Mouse (Mus musculus) small intestine, adult 2 months (tissue): ENCODE data around the gene Chic2. TPM values are rescaled to one million over a fixed set of nuclear protein-coding genes. Genes with fewer than 3 reads are reported as not detected.

Experiments used
- H3K27ac ChIP-seq: fragments of 200-500 bp; 2 replicates; pipeline ENCODE4 v1.5.1; 2012; ENCODE audit warnings: low read depth, low read length, control low read depth, inconsistent platforms; ENCODE audit not compliant: insufficient read depth
- H3K27me3 ChIP-seq: fragments of 200-500 bp; 2 replicates; pipeline ENCODE4 v1.6.1; 2012; ENCODE audit warnings: mild to moderate bottlenecking, moderate library complexity, low read length, inconsistent platforms; ENCODE audit not compliant: control insufficient read depth, insufficient read depth
- H3K36me3 ChIP-seq: fragments of 200-500 bp; 2 replicates; pipeline ENCODE4 v1.6.1; 2012; ENCODE audit warnings: mild to moderate bottlenecking, low read length, control low read depth, inconsistent platforms; ENCODE audit not compliant: control insufficient read depth, insufficient read depth
- H3K4me1 ChIP-seq: fragments of 200-500 bp; 2 replicates; pipeline ENCODE4 v1.6.1; 2012; ENCODE audit warnings: low read length, inconsistent platforms, mixed read lengths; ENCODE audit not compliant: control insufficient read depth, insufficient read depth, insufficient read length
- H3K4me3 ChIP-seq: fragments of 200-500 bp; 2 replicates; pipeline ENCODE4 v1.5.1; 2012; ENCODE audit warnings: low read depth, mild to moderate bottlenecking, control low read depth, inconsistent platforms, low read length, moderate library complexity
- CTCF ChIP-seq: fragments of 200-500 bp; IDR thresholded peaks from 2 replicates; pipeline ENCODE4 v1.5.1; 2012; ENCODE audit warnings: low read depth, mild to moderate bottlenecking, control low read depth, inconsistent platforms, low read length, moderate library complexity, mixed read lengths; ENCODE audit not compliant: insufficient replicate concordance, insufficient read length; ENCODE audit errors: extremely low read depth
- POLR2A ChIP-seq: fragments of 200-500 bp; IDR thresholded peaks from 2 replicates; pipeline ENCODE4 v1.6.1; 2012; ENCODE audit warnings: low read depth, mild to moderate bottlenecking, control low read depth, inconsistent platforms, low read length, moderate library complexity
- WGBS: fragments of 180-500 bp; shearing (Covaris S2); methylation state at CpG from one replicate; pipeline ENCODE4 v1.1.7; 2018; 5-methylcytosine and 5-hydroxymethylcytosine counted together
- polyA plus RNA-seq: library from polyadenylated mRNA; depleted of rRNA; stranded (reverse); fragments of >200 nt; gene quantifications from 2 replicates; pipeline ENCODE4 v1.2.3, GENCODE M21; 2012; rRNA removed

Chic2 gene
- 0.80 and 1.8 TPM in 2 replicates for polyA plus RNA-seq

DNA sequence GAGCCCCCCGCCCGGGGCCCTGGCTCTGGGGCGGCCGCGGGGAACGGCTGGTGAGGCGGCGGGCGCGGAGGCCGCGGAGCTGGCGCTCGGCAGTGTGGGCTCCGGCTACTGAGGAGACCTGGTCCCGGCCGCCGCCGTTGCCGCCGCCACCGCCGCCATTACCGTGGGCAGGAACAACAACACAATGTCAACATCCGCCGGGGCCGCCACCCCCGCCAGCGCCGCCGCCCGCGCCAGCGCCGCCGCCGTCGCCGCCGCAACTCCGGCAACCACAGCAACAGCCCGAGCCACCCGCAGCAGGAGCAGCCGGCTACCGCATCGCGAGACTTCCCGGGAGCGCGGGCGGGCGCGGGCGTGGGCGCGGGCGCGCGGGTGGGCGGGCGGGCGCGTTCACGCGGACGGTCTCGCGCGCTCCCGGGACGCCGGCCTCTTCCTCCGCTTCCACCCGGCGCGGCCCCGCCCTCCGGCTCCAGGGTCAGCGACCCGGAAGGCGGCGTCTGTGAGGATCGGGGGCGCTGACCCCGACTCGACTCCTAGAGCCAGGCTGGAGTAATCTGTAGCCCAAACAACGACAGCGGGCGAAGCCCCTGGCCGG is at the start of gene Chic2:
Gene Chic2, minus strand, starts transcription at position 465 of the 595 bp plus-strand sequence.
- WGBS = under 1% methylated on average over 80 of the region's 90 CpGs
- no peaks in the 10 kb centered on the region for H3K36me3 ChIP-seq
- TF ChIP-seq CTCF (no peak), POLR2A (peak; percentile 37; the same call in 1 of the 2 replicates)

DNA sequence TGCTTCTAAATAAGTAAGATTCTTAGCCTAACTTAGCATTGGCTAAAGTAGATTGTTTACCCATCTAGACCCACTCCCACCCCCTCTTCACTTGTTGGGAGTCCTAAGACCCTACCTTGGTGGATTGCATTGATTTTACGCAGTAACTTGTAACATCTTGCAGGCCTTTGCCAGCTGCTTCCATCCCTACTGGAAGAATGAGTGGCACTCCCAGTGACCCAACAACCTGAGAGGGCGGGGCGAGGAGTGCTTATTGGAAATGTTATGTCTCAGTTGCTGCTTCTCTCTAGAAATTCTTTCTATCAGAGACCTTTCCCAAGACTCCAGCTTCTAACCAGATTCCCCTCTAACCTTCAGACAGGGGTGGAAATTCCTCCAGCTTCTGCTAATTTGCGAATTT is 41.3 kb upstream of the Chic2 start:
- Histone ChIP-seq H3K4me3 (no peak overlapping the region), H3K27ac (no peak overlapping the region), H3K27me3 (peaks cover 52% of the 10 kb centered on the region), H3K4me1 (no peaks in the 10 kb centered on the region), H3K36me3 (no peaks in the 10 kb centered on the region)
- 22% methylated on average over 4 of the region's 4 CpGs for WGBS
- TF ChIP-seq CTCF (no peak), POLR2A (no peak)

More for the DNA sequence above, at the start of gene Chic2:
- H3K4me1 ChIP-seq = peaks cover 10% of the 10 kb centered on the region
- peak within 1 kb of the TSS; percentile 69 for H3K4me3 ChIP-seq
- H3K27ac ChIP-seq = peak within 1 kb of the TSS; percentile 72
- no peaks in the 10 kb centered on the region for H3K27me3 ChIP-seq

DNA sequence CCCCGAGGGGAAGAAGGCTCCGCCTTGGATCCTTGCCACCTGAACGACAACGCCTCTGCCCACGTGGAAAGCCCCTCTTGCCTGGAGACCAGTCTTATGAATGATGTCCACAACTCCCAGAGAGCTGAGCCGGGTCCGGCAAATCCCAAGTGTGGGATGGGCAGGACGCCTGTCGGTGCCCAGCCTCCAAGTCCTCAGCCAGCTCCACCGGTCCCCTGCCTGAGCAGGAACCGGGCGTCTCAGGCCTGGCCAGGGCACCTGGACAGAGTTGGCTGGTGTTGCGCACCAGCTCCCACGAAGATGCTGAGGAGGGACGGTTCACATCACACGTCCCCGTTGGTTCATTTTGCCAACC is 40.9 kb upstream of the Chic2 start:
- H3K27me3 ChIP-seq = peaks cover 52% of the 10 kb centered on the region
- 6% methylated on average over 17 of the region's 17 CpGs for WGBS
- H3K27ac ChIP-seq = no peak overlapping the region
- no peak for TF ChIP-seq POLR2A
- TF ChIP-seq CTCF = no peak
- no peaks in the 10 kb centered on the region for H3K4me1 ChIP-seq
- no peak overlapping the region for H3K4me3 ChIP-seq
- no peaks in the 10 kb centered on the region for H3K36me3 ChIP-seq

DNA sequence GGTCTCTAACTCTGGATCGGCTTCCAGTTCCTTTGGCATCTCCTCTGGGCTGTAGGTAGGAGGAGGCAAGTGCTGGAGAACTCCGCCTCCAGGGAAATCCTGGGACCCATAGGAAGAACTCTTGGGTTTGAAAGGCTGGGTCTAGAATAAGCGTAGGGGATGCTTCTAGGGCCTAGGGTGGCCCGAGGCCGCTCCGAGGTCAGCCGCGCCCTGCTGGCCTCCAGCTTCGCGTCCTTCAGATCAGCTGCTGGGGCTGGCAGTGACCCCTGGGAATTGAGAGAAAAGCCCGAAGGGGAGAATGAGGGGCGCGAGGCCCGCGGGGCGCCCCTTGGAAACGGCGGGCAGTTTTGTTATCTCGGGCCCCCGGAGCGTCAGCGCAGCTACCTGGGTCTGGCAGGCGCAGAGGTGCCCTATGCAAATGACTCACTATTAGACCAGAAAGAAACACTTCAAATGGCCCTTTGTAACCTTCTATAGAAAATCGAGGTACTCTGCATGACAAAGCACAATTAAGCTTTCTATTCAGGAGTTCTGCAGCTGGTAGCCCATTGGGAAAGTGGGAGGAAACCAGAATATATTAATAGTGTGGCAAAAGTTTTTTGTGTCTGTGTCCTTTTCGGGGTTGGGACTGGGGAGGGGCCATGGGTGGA is 40.4 kb upstream of the Chic2 start:
- TF ChIP-seq CTCF (no peak), POLR2A (no peak)
- Histone ChIP-seq H3K4me1 (no peaks in the 10 kb centered on the region), H3K36me3 (no peaks in the 10 kb centered on the region), H3K27ac (no peak overlapping the region), H3K4me3 (no peak overlapping the region), H3K27me3 (peaks cover 57% of the 10 kb centered on the region)
- WGBS = 3% methylated on average over 25 of the region's 25 CpGs

DNA sequence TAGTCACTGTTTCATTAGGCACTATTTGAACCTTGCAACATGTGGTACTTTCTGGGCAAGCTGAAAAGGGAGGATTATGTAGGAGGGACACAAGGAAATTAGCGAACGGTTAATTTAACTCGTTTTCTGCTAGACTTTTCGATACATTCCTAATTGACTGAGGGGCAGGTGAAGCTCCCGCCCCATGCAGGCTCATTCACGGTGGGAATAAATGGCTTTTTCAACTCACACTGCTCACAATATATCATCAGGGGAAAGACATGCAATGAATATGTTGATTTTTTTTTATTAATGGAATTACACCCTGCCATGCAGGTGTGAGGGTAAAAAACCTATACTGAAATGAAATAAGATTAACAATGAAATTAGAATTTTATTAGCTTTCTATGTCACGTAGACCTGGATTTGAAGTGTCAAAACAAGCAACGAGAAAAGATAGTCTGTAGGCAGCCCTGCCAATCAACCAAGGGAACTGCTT is 39.9 kb upstream of the Chic2 start:
- no peak for TF ChIP-seq CTCF
- H3K4me3 ChIP-seq = no peak overlapping the region
- 6% methylated on average over 8 of the region's 8 CpGs for WGBS
- H3K27ac ChIP-seq = no peak overlapping the region
- no peaks in the 10 kb centered on the region for H3K4me1 ChIP-seq
- peaks cover 61% of the 10 kb centered on the region for H3K27me3 ChIP-seq
- no peaks in the 10 kb centered on the region for H3K36me3 ChIP-seq

DNA sequence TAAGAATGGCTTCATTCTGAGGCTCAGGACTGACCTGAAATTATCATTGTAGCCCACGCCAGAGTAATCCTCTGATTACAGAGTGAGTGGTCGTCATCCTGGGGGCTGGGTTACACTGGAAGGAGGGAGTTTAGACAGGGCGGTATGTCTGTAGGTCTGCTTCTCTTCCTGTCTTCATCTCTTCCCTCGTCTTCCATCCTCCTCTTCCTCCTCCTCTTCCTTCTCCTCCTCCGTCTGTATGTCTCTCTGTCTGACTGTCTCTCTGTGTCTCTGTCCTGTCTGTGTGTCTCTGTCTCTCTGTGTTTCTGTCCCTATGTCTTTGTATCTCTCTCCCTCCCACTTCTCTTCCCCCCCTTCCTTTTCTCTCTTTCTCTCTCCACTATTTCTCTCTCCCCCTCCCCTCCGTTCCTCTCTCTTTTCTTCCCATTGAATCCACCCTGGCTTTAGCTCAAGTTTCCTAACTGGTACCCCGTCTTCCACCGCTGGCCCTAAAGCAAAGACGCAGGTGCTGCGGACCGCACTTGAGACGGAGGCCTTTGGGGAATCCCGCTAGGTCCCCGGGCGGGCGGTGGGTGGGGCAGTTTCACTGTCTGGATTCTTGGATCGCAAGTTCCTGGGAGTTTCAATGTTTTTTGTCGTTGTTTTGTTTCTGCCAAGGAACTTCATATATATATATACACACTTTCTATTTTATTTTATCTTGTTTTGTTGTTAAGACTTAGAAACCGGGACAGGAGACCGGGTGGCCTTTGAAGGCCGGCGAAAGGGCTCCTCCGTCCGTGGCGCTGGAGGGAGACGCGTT is 39.2 kb upstream of the Chic2 start:
- H3K4me3 ChIP-seq = no peak overlapping the region
- no peak overlapping the region for H3K27ac ChIP-seq
- H3K27me3 ChIP-seq = peaks cover 67% of the 10 kb centered on the region
- no peaks in the 10 kb centered on the region for H3K4me1 ChIP-seq
- TF ChIP-seq POLR2A (no peak), CTCF (no peak)
- no peaks in the 10 kb centered on the region for H3K36me3 ChIP-seq
- WGBS = 3% methylated on average over 27 of the region's 27 CpGs

DNA sequence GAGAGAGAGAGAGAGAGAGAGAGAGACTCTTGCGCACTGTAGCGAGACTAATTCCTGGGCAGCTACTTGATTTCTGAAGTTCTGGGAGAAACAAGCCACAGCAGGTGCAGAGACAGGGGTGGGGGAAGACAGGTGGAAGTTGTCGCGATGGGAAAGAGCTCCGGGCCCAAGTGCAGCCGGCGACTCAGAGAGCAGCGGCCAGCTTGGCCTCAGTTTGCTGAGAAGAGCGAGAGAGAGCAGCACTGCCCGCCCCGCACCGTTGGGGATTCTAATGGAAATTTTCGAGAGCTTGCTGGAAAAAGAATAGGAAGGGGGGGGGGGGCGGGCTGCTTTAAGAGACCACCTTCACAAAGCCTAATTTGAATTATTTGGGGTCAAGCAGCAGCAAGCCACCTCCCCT is 38.5 kb upstream of the Chic2 start:
- TF ChIP-seq CTCF (no peak), POLR2A (no peak)
- Histone ChIP-seq H3K27ac (no peak overlapping the region), H3K4me1 (no peaks in the 10 kb centered on the region), H3K36me3 (no peaks in the 10 kb centered on the region), H3K27me3 (peaks cover 72% of the 10 kb centered on the region), H3K4me3 (no peak overlapping the region)
- WGBS = 4% methylated on average over 14 of the region's 14 CpGs
